Mouse (Mus musculus) hindlimb bud, embryonic 11.5 days (tissue): ENCODE measurements at regions not wholly inside any gene's neighbourhood (a gene's known extent, or its start where the extent isn't known, plus 50 kb on each side); places are given as distances from the start of the nearest gene placed in this dataset.
A peak's percentile ranks its signal among the peaks of the same experiment; 100 is the strongest.

Source experiments
- DNase-seq: peaks from one replicate; pipeline ENCODE4 v3.0.0-alpha.2; 2012; ENCODE audit warnings: low read depth, low spot score; ENCODE audit errors: extremely low spot score

DNA sequence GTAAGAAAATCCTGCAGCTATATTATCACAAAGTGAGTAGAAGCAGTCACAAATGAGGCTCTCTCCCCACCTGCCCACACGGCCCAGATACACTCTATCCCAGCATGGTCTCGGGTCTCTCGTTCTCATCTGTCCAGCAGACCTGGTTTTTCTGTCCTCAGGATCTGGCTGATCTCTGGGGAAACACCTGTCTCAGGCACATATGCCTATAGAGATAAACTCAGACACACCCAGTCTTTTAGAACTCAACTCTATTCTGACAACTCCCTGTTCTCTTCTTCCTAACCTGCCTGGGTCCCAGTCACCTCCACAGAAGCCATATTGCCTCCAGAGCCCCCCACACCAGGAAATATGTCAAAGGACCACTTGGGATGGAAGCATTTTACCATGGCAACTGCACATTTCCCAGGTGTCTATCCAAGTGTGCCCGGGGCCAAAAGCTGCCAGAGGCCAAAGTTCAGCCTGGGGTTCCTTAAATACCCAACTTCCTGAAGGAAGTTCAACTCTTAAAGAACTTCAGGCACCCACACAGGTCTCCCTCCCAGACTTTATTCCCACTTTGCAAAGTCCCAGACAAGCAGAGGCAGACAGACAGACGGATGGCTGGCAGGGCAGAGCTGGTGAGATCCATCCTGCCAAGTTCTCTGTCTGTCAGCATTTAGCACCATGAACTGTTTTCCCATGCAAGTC is 279.0 kb downstream of the Cdh26 start:
- DNase-seq = no peak

DNA sequence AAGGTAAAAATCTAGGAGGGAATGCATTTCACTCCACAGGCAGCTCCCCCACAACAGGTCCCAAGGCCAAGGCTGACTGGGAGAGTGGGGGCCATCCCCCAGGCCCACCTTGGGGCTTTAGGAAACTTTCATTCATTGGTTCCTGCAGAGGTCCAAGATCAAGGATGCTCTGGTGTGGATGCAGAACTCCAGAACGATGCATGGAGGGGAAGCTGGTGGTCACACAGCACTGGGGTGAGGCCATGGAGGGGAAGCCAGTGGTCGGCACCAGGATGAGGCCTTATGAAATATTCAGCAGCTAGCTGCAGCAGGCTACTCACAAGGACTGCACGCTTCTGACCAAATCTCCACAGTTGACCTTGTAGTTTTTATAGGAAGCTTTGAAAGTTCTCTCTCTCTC is 279.7 kb downstream of the Cdh26 start:
- no peak for DNase-seq

DNA sequence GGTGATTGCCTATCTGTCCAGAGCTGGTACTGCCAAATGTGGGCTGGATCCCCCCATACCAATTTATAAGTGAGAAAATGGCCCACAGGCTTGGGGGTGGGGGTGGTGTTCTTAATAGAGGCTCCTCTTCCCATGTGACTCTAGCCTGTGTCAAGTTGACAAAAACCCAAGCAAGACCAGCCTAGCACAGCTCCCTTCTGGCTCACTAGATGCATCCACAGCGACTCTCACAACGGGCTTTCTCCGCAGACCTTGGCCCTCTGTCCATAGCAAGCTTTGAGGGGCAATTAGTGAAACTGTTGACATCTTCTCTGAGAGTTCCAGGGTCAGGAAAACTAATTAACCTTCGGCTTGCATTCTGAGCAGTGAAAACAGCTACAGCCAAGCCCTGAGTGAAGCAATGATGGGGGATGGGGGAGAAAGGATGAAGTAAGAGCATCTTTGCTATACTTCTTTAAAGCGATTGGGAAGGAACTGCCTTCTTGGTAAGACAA is 281.3 kb downstream of the Cdh26 start:
- DNase-seq = no peak

DNA sequence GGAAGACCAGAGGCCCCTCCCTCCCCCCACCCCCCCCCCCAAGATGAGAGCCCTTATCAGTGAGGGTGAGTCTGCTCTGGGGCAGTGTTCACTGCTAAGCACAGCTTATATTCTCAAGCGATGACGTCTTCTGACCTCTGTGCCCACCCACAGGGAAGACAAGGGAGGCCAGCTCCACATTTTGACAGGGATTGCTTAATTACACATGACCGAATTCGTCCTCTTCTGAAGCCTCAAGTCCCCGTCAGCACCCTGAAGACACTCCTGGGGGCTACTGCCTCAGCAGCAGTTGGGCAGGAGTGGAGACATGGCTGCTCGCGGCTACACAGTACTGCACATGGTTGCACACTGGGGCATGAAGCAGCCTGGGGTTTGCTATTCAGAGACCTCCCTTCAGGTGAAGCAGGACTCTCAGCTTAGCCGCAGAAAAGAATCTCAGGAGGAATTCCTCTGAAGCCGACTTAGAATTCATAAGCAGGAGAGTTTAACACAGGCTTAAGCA is 282.1 kb downstream of the Cdh26 start:
- DNase-seq = no peak

DNA sequence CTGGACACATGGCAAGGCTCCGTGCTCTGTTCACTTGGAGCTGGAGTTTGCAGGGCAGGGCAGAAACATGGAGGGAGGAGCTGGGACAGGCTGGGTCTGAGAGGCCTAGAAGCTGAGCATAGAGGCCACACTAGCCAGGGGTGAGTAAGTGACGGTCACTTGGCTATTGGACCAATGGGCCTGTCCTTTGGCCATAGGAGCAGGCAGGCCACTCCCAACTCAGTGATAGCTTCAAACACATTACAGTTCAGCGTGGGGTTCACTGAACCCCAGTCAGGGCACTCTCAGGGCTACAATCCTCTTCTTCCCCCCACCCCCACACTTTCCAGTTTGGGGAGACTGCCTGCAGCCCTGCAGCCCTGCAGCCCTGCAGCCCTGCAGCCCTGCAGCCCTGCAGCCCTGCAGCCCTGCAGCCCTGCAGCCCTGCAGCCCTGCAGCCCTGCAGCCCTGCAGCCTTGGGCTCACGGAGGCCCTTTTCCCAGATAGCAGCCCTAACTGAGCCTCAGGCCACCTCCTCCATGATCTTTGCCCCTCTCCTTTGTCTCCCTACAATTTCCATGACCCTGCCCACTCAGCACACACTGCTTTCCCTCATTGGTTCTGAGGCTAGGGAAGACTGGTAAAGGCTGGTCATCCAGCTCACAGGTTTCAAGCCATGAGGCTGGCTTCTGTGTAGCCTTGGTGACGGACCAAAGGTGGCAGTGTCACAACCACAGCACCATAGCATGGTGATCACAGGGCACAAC is 285.3 kb downstream of the Cdh26 start:
- no peak for DNase-seq

DNA sequence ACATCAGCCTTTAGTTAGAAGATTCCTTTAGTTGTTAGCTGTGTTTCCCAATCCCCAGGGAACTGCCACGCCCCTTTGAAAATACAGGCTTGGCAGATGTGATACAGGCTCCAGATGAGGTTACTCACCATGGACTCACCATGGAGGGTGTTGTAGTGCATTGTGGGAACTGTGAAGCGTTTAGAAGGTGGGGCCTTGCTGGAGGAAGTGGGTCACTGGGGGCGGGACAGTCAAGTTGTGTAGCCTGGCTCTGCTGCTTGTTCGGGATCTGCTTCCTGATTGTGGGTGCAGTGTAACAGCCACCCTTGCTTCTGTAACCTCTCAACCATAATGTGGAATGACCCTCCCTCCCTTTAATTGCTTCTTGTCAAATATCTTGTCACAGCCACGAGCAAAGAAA is 287.7 kb downstream of the Cdh26 start:
- DNase-seq = no peak

DNA sequence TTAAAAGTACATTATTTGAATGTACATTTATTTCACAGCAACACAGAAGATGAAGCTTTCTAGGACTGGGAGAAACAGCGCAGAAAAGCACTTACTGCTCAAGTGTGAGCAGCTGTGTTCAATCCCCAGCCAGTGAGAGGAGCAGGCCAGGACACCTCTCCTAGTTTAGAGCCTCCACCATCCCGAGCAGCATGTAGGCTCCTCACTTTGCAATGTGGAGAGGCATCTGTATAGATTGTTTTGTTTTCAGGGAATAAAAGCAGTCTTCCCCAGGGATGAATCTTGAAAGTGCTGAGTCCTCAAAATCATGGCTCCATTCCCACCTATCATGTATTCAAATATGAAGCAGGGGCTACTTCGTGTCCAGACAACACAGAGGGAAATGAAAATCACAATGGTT is 293.1 kb downstream of the Cdh26 start:
- no peak for DNase-seq

DNA sequence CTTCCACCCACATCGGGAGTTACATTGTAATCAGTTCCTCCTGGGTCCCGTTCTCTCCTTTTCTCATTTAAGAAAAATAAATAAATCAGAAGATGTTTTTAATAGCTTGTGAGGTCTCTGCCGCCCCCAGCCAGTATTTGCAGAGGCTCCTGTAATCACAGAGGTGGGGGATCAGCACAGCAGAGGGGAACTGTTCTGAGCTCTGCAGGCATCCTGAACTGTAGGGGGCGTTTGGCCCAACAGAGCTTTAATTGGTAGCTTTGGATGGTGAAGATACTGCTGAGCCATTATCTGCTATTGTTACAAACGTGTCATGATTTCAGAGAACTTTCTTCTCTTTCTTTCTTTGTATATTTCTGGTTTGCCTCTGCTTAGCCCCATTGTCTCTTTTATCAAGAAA is 293.9 kb downstream of the Cdh26 start:
- DNase-seq = no peak

DNA sequence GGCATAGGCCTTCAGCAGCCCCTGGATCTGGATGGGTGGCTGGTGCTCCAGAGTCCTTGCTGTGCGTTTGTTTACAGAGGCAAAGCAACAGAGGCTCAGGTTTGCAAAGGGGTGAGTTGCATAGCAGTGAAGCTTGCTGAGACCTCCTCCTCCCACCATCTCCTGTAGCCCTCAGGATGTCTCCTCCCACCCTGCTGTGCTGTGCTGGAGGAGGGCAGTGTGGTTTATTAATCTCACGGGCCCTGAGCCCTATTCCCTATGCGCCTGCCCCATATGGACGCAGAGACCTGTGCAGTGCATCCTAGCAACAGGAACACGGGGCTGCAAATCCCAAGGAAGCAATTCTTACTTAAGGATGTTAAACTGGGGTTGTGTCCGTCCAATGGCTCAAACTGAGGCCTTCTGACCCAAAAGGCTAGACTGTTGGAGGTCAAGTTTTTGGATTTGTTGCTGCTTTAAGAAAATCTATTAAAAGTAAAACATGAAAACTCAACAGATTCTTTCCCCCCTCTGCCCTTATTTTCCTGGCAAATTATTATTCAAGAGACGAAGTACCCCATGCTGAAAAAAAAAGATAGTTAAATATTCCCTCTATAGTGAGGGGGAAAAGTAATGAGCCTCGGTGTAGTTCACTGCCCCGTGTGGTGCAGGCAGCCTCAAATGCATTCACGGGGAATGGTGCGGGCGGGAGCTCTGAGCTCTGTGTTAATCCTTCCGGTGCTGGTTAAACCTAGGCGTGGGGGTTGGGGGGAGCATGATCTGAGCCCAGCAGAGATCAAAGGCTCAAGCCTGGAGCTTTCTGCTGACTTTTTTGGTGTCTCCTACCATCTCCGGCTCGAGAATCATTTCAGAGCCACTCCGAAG is 297.8 kb downstream of the Cdh26 start:
- no peak for DNase-seq

DNA sequence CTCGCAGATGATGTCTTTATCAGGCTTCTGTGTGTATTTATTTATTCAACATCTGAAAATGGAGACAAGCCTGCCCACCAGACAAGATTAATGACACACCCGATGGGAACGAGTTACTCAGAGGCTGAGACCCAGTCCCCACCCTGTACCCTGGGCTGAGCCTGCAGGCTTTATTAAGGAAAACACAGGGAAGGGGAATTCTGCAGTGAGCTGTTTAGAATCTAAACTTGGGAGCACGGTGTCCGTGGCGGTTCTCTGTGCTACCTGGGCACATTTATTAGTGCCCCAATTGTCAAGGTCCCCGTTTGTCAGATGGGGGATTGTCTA is 298.4 kb downstream of the Cdh26 start:
- no peak for DNase-seq

DNA sequence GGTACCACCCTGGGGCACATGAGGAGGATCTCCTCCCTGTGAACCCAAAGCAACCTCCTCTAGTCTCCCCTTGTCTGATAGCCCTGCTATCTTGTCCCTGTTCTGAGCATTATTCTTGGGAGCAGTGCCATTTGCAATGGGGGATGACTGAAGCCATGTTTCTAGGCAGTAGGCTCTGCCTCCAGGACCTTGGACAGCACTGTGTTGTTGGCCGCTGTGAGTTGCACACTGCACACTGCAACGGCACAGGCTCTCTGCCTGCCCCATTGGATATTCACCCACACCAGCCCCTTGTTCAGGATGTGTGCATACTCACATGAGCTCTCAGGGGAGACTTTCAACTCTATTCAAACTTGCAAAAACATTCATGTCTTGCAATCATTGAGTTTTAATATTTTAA is 304.8 kb downstream of the Cdh26 start:
- no peak for DNase-seq

DNA sequence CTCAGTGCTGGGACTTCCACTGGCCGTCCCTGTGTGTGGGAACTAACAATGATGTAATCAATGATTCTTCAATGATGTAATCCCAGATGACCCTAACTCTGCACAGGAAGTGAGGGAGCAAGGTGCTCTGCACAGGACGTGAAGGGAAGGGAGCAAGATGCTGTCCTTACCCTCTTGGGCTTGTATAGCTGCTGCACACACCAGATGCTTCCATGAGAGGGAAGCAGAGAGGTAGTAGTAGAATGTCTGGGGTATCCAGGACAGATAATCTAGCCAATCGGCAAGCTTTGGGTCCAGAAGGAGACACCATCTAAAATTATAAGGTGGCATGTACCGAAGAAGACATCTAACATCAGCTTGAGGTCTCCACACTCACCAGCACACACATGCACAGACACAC is 314.3 kb downstream of the Cdh26 start:
- DNase-seq = no peak

DNA sequence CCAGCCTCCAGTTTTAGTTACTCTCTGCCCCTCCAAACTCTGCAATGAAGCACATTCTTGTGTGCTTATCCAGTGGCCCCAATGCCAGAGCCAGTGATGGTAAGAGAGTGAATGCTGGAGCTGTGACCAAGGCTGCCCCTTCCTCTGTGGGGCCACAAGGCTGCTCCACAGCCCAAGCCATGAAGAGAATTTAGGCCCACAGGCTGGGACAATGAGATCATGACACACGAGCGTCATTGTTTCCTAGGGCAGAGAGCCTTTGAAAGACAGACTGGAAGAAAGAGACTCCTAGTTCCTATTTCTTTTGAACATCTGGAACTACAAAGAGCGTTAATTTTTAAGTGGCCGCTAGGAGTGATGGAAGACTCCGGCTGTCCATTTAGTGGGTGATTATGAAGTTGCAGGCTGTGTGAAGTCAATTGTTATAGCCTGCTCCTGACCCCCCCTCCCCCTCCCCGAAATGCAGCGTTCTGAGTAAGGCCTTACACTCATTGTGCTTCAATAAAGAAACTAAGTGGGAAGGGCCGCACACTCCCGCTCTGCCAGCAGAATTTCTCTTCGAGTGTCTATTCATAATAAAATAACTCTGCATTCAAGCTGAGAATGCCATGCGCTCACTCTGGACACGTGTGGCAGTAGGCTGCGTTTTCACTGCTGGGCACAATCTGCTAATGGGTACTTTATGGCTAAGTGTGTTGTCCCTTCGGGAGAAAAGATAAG is 315.1 kb downstream of the Cdh26 start:
- no peak for DNase-seq

DNA sequence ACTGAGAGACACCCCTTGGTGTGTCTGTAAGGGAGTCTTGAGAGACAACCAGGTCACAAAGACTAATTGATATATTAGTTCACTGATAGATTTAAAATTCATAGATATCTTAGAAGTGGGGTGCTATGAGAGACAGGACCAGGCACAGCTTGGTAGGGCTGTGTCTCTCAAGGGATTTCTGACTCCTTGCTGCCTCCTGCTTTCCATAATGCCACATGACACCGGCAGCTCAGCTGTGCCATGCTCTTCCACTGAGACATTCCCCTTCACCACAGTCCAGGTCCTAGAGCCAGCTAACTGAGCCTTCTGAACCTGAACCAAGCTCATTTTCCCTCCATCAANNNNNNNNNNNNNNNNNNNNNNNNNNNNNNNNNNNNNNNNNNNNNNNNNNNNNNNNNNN is 320.9 kb downstream of the Cdh26 start:
- no peak for DNase-seq

DNA sequence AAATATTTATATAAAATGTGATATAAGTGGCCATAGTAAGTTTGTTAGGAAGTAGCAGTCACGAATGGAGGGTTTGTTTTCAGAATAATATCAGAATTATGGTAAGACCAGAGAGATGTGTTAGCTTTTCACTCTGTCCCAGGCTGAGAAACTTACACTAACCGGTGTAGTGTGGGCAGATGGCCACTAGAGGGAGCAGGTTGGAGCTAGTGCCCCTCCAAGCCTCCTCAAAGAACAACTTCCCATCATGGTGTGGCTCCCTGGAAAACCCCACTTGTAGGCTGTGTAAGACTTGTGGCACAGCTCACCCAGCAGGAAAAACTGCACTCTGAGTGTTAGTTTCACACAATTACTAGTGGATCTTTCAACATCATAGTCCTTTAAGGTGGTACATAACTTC is 328.0 kb downstream of the Cdh26 start:
- peak; percentile 16 for DNase-seq

DNA sequence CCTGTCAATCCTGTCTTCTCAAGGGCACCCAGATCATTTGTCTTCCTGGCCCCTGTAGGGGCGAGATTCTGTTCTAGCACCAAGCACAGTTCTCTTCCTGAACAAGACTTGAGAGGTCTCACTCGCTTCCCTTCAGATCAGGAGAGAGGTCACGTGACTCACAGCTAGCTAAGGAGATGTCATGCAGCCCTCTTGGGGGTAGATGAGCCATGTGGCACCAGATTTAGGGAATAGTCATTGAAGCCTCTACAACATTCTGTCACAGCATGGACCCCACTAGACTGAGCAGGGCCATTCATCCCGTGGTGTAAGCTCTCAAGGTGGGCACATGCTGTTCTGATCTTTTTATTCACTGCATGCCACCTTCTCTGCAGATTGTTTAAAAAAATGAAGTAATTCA is 338.2 kb downstream of the Cdh26 start:
- no peak for DNase-seq

DNA sequence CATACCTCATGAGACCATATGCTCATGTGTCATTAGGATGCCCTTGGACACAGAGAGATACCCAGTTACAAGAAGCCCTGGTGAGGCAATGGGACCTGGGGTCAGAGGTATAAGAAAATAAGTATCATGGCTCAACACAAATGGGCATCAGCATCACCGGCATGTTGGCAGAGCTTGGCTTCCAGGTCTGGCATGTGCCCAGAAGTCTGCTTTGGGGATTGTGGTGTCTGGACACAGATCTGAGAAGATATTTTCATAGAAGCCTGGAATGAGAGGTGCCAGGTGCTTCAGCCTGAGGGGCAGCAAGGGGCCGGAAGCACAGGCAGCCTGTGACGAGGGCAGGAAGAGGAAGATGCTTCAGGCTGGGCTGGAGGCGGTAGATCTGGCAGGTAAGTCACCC is 338.7 kb downstream of the Cdh26 start:
- DNase-seq = no peak

DNA sequence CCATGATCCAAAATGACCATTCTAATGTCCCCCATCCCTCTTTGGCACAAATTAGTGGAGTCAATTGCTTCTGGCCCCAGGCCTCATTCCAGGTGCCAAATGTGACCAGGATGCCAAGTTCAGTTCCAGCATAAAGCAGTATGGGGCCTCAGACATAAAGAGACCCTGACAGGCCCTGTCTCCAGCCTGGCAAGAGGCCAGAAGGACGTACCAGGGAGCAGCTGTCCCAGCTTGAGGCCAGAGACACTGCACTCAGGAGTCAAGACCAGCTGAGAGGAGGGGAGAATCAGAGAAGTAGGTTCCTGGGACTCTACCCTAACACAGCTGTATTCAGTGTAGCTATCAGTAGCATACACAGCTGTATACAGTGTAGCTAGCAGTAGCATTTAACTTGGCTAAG is 341.1 kb downstream of the Cdh26 start:
- no peak for DNase-seq

DNA sequence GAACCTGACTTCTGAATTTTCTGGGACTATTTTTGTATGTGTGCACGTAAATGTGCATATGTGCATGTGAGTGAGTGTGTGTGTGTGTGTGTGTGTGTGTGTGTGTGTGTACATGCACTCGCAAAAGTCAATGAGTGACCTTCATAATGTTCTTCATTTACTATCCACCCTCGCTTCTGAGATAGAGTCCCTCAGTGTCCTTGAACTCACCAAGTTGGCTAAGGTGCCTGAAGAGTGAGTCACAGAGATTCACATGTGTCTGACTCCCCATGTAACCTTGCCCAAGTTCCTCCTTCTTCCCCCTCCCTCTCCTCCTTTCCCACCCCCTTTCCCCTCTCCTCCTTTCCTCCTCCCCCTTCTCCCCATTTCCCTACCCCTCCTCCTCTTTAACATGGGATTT is 341.6 kb downstream of the Cdh26 start:
- no peak for DNase-seq

DNA sequence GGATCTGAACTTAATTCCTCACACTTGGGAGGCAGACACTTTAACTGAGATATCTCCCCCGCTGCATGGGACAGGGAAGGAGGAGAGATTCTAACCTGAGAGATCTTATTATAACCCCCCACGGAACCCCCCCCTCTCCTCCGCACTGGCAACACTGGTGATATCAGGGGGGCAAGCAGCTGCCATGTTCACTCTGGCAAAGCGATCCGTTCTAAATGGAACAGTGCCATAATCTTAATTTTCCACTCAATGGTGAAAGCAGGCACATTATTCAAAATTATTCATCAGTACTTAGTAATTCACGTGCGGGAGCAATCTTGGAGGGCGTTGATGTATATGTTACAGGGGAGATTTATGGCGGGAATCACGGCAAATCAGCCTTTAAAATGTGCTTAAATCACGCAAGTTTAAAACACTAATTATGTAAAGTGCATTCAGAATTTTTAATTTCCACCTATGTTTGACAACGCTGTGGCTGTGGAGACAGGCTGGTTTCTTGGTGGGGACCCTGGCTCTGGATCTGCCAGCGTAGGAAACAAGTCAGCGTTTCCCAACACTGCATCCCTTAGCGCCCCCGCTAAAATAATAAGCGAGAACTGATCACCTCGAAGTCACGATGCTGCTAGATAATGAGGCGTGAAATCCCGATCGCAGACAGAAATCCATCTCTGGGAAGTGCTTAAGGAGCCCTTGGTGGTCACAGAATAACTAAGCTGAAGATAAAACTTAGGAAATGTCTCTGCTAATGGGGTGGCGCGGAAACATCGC is 354.7 kb downstream of the Cdh26 start:
- DNase-seq = no peak
